Mouse (Mus musculus): ENCODE measurements around the gene Raly. TPM values are rescaled to one million over a fixed set of nuclear protein-coding genes. Genes with fewer than 3 reads are reported as not detected.
"Not testable (repeated sequence)": the region's sequence is repeated elsewhere in the genome, so short reads cannot be mapped to it uniquely, and the experiment has no call there.

The Raly gene
- total RNA-seq, 2 experiments from 2014 or later = 139 to 160 TPM

DNA sequence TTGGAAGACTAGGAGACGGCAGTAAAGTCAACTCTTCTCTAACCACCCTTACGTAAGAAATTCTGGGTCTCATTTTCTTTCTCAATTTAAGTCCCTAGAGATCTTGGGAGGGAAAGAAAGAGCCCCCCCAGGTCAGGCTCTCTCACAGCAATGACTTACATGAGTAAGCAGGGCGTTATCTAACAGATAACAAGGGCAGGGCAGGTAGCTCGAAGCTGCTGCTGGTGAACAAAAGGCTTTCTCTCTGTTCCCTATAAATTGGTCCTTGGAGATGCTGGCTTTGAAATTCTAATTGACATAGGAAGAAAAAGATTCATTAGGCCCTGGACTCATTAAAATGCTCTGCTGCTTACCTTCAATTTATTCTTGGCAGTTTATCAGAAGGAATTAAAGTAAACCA is 41.6 kb downstream of the Raly start:
- no peak for DNase-seq
- intact Hi-C loops (cut with DNase I) = no loop called here

DNA sequence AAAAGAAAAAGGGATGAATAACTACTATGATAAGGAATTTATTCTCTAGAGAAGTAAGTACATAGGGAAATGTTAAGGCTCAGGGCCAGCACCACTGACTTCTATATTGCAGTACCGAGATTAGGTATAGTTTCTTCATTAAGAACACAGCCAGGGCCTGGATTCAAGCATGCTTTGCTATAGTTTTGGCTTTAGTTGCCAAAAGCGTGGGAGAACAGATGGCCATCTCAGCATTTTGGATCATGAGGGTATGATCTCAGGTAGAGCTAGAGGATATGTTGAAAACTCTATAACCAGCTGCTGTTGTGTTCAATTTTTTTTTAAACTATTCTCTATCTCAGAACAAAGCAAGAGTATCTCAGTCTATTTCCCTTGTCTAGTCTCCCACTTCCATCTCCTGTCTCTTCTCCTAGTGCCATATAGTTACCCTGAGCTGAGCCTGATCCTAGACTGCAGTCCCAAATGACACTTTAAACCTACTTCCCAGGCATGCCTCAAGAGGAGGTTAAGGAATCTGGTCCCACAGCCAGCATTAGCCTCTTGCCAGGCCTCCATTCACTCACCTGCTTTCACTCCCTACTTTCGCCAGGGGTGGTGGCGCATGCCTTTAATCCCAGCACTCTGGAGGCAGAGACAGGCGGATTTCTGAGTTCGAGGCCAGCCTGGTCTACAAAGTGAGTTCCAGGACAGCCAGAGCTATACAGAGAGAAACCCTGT is 43.4 kb downstream of the Raly start:
- intact Hi-C loops (cut with DNase I) = no loop called here
- no peak for DNase-seq

- intact Hi-C loops (cut with DNase I) = no loop called here
- DNase-seq = no peak
Measured at GRCm38 (mm10) chr2:154836537-154836936, 45.6 kb downstream of the Raly start.

GRCm38 (mm10) chr2:154848086-154848485 is 57.2 kb downstream of the Raly start:
- intact Hi-C loops (cut with DNase I) = no loop called here
- DNase-seq = no peak

DNA sequence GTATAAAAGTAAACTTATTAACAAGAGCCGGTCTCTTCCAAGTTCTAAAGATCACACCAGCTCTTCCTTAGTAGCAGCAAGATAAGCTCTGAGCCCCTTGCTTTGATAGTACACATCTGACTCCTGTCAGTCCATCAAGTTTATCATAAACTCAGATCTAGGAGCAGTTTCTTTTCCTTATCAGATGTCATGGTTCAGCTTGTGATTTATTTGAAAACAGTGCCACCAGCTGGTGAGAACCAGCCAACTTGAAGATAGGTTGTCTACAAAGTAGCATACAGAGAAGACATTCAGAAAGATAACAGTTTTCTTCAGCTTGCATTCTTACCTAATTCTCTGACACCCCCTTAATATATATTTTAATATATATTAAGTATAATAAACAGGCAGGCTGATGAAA is 64.5 kb downstream of the Raly start:
- peak; percentile 58 for DNase-seq
- intact Hi-C loops (cut with DNase I) = loop anchor here (2.0 to 10.0 kb wide), 3 partner anchors 61 to 208 kb away; partner anchors contain the start of genes Raly and a

DNA sequence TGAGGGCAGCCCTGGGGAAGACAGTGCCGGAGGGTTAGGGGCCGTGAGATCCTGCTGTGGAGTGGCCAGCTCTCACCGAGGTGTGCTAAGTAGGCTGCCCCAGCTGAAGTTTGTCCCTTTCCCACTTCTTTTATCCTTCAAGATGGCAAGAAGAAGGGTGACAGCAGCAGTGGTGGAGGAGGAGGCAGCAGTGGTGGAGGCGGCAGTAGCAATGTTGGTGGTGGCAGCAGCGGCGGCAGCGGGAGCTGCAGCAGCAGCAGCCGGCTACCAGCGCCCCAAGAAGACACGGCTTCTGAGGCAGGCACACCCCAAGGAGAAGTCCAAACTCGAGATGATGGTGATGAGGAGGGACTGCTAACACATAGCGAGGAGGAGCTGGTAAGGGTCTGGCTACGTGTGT is 72.8 kb downstream of the Raly start:
- no peak for DNase-seq
- intact Hi-C loops (cut with DNase I) = no loop called here

DNA sequence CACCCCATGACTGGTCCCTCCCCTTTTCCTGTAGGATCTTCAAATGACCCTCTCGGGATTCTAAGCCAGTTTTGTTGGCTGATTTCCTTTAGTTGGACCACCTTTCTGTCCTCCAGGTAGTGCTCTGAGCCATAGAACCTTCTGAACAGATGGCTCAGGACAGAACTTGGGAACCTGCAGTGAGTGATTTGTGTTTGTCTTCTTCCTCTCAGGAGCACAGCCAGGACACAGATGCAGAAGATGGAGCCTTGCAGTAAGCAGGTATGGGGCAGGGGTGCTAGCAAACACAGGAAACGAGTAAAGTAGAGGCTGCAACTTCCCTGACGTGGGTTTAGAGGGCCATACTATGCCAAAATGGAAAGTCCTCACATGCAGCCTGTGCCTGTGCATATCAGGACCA is 74.8 kb downstream of the Raly start:
- no peak for DNase-seq
- intact Hi-C loops (cut with DNase I) = no loop called here

- intact Hi-C loops (cut with DNase I) = no loop called here
- DNase-seq = no peak
Measured at GRCm38 (mm10) chr2:154868106-154868505, 77.2 kb downstream of the Raly start.

DNA sequence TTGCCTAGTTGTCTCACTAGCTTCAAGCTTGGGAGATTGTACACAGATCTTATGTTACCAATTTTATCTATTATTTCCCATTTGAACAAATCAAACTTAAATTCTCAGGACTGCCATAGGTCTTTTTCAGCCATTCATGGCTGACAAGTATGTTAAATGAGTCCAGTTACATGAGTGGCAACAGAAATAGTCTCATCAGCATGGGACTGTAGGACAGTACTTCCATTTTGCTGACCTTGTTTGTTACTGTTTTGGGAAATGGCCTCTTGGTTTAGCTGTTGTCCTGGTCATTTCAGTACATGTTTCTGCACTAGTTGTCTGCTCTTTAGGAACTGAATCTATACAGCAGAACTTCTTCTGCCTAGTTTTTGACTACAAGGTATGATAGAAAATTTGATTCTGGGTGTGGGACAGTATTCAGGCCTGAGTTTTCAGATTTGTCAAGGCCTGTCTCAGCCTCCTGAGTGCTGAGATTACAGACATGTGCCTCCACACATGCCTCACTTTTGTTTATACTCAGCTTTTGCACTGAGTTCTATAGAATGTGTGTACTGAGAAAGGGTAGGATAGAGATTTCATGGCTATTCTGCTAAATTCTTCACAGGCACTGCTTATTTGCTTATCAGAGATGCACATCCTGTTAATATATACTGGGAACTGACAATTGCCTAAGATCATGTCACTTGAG is 79.2 kb downstream of the Raly start:
- DNase-seq = no peak
- intact Hi-C loops (cut with DNase I) = no loop called here

GRCm38 (mm10) chr2:154876621-154877020 is 85.7 kb downstream of the Raly start:
- DNase-seq = no peak
- intact Hi-C loops (cut with DNase I) = no loop called here

GRCm38 (mm10) chr2:154891585-154891984 is 100.7 kb downstream of the Raly start:
- DNase-seq = no peak
- intact Hi-C loops (cut with DNase I) = no loop called here

- peak; percentile 97 for DNase-seq
- intact Hi-C loops (cut with DNase I) = no loop called here
Measured at GRCm38 (mm10) chr2:154892201-154893044, 101.5 kb downstream of the Raly start, which contains the start of gene Eif2s2. Gene Eif2s2, minus strand, starts transcription at chr2:154892935.

DNA sequence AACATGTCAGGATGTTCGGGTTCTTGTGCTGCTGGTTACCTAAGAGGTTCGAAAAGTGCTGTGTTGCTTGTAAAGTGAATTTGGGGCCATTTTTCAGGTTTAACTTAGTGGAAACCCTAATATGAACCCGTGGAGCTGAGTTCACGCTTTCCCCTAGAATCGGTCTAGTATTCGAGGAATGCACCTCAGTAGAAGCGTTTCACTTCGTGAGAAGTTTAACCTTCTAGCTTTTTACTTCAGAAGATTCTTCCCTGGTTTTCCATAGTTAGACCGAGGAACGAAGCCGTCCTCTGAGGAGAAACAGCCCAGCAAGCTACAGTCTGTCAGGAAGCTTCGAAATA is 102.1 kb downstream of the Raly start:
- no peak for DNase-seq
- intact Hi-C loops (cut with DNase I) = no loop called here

- no peak for DNase-seq
- intact Hi-C loops (cut with DNase I) = no loop called here
Measured at GRCm38 (mm10) chr2:154893548-154893947, 102.7 kb downstream of the Raly start.

GRCm38 (mm10) chr2:154899004-154899403 is 108.1 kb downstream of the Raly start:
- intact Hi-C loops (cut with DNase I); DNase-seq: not testable (repeated sequence)

DNA sequence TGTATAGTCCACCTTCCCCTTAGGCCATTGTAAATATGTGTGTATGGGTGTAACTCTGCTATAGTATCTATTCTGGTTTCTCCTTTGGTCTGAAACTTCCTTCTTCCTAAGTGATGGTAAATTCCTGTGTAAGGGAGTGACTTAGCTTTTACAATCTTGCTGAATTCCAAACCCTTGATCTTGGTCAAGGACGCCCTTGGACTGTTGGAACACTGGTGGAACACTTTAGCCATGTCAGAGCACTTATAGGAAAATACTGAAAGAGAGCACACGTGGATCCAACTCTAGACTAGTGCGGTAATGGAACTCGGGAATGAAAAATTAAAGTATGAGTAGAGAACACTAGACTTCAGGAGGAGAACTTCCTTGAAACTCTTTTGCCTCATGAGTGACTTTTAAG is 108.5 kb downstream of the Raly start:
- DNase-seq; intact Hi-C loops (cut with DNase I): not testable (repeated sequence)

GRCm38 (mm10) chr2:154902111-154902510 is 111.2 kb downstream of the Raly start:
- no peak for DNase-seq
- intact Hi-C loops (cut with DNase I) = no loop called here

DNA sequence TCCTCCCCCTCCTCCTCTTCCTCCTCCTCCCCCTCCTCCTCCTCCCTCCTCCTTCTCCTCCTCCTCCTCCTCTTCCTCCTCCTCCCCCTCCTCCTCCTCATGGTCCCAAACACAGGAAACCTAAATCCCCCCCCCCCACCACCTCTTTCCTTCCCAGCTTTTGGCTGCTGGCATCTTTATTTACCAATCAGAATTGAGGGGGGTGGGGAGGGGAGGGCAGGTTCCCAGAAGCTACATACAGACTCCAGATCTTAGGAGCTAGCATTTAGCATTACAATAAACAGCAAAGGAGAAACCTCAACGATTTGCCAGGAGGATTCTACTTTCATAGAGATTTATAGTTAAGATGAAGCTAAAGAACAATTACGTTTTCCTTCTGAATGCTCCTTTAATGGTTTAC is 114.9 kb downstream of the Raly start:
- intact Hi-C loops (cut with DNase I) = no loop called here
- no peak for DNase-seq

DNA sequence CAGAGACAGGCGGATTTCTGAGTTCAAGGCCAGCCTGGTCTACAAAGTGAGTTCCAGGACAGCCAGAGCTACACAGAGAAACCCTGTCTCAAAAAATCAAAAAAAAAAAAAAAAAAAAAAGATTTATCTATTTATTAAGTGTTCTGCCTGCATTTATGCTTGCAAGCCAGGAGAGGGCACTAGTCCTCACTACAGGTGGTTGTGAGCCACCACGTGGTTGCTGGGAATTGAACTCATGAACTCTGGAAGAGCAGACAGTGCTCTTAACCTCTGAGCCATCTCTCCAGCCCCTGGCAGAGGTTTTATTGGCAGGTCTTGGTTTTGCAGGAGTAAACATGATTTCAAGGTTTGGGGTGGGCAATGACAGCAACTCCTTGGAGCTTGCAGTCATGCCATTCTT is 117.3 kb downstream of the Raly start:
- intact Hi-C loops (cut with DNase I); DNase-seq: not testable (repeated sequence)

DNA sequence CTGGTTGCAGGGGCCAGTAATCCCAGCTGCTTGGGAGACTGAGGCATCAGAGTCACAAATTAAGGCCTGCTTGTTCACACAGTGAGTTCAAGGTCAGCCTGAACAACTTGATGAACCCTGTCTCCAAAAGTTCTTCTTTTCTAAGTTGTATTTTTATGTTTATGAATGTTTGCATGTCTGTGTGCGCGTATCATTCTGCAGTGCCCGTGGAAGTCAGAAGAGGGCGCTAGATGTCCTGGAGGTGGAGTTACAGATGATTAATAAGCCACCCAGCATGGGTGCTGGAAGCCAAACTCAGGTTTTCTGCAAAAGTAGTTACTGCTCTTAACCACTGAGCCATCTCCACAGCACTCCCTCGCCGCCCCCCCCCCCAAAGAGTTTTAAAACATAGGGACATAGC is 118.9 kb downstream of the Raly start:
- intact Hi-C loops (cut with DNase I) = no loop called here
- DNase-seq = peak; percentile 10

DNA sequence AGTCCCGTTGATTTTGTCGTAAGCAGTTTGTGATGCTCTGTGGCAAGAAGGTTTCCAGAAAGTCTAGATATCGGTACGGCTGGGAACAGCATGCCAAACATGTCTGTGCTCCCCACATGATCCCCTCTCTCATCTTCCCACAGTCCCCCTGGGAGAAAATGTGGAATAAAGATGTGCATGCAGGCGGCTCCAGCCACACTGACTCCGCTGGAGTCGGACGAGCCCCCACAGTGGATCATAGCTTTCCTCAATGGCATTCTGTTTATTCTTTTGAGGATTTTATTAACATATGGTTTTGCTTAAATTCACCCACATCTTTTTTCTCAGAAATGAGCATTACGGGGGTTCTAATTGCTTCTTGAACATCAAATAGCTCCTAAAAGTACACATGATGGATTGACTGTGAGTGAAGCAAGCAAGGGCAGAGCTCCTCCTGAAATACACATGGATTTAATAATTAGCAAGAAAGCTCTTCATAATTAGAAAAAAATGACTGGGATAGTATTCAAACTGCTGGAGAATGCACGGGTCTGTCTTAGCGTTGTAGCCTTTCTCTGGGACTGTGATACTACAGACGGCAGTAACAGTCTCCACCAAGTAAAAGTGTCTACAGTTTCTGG is 125.1 kb downstream of the Raly start:
- intact Hi-C loops (cut with DNase I) = no loop called here
- no peak for DNase-seq
